Comparison of ENCODE assay signal across 8 mouse cellular contexts in genomic region chr16:90810716-90811256, GRCm38 (mm10). TPM values are rescaled to one million over a fixed set of nuclear protein-coding genes. Genes with fewer than 3 reads are reported as not detected.
DNase-seq lines count a peak whose midpoint lies in the region; ATAC-seq and TF ChIP-seq lines count a peak whose summit lies in the region.

No protein-coding gene starts in this region.

- peaks cover 16% of the 10 kb centered on the region for H3K4me1 ChIP-seq in kidney, embryonic 16.5 days (ENCODE audit: insufficient read depth, low read length)
- peaks cover 1% of the 10 kb centered on the region; the same call in 1 of the 2 replicates for H3K4me1 ChIP-seq in cortical plate, adult 2 months (ENCODE audit: control insufficient read depth, insufficient read depth, low read length)
- H3K4me1 ChIP-seq in hindbrain, embryonic 13.5 days (replicated peaks), result peaks cover 23% of the 10 kb centered on the region
- peaks cover 20% of the 10 kb centered on the region for H3K4me1 ChIP-seq in midbrain, embryonic 13.5 days (replicated peaks)

- H3K9ac ChIP-seq in kidney, embryonic 16.5 days (replicated peaks; ENCODE audit: low read length), result peak overlapping the region; percentile 59
- H3K9ac ChIP-seq in hindbrain, embryonic 13.5 days, result peak overlapping the region; percentile 72
- H3K9ac ChIP-seq in midbrain, embryonic 13.5 days (replicated peaks), result peak overlapping the region; percentile 50

- TF ChIP-seq POLR2A in cortical plate, adult 2 months (IDR thresholded peaks at IDR 0.05; ENCODE audit: extremely low read depth, insufficient read depth, low read length), result no peak

- H3K36me3 ChIP-seq in kidney, embryonic 16.5 days (ENCODE audit: insufficient read depth, low read length), result no peaks in the 10 kb centered on the region
- no peaks in the 10 kb centered on the region; the same call in 1 of the 2 replicates for H3K36me3 ChIP-seq in hindbrain, embryonic 13.5 days
- no peaks in the 10 kb centered on the region for H3K36me3 ChIP-seq in midbrain, embryonic 13.5 days

- peak; percentile 35 for ATAC-seq in kidney, embryonic 16.5 days (ENCODE audit: low FRiP score, low TSS enrichment)
- peak; percentile 57 for ATAC-seq in hindbrain, embryonic 13.5 days (ENCODE audit: low FRiP score)
- ATAC-seq in midbrain, embryonic 13.5 days, result peak; percentile 66

- TF ChIP-seq CTCF in cortical plate, adult 2 months (IDR thresholded peaks at IDR 0.05; ENCODE audit: extremely low read depth, insufficient read depth, low read length), result no peak

- H3K9me3 ChIP-seq in kidney, embryonic 16.5 days (ENCODE audit: low read length), result no peaks in the 10 kb centered on the region
- H3K9me3 ChIP-seq in hindbrain, embryonic 13.5 days, result no peaks in the 10 kb centered on the region
- H3K9me3 ChIP-seq in midbrain, embryonic 13.5 days, result no peaks in the 10 kb centered on the region

- 44% methylated on average over 11 of the region's 11 CpGs for WGBS in kidney, embryonic 16.5 days
- WGBS in hindbrain, embryonic 13.5 days, result 49% methylated on average over 11 of the region's 11 CpGs
- 48% methylated on average over 11 of the region's 11 CpGs for WGBS in midbrain, embryonic 13.5 days

- peak overlapping the region; percentile 72 for H3K4me2 ChIP-seq in kidney, embryonic 16.5 days (replicated peaks; ENCODE audit: low read depth, low read length)
- H3K4me2 ChIP-seq in hindbrain, embryonic 13.5 days, result peak overlapping the region; percentile 67
- H3K4me2 ChIP-seq in midbrain, embryonic 13.5 days (replicated peaks), result peak overlapping the region; percentile 73

- H3K27me3 ChIP-seq in kidney, embryonic 16.5 days (ENCODE audit: insufficient read depth, low read length), result no peaks in the 10 kb centered on the region
- H3K27me3 ChIP-seq in hindbrain, embryonic 13.5 days, result no peaks in the 10 kb centered on the region
- no peaks in the 10 kb centered on the region for H3K27me3 ChIP-seq in midbrain, embryonic 13.5 days

- peak overlapping the region; percentile 68; the same call in 1 of the 2 replicates for H3K27ac ChIP-seq in kidney, embryonic 16.5 days (ENCODE audit: low read length)
- no peak overlapping the region for H3K27ac ChIP-seq in cortical plate, adult 2 months (ENCODE audit: insufficient read depth, low read length)
- peak overlapping the region; percentile 80 for H3K27ac ChIP-seq in hindbrain, embryonic 13.5 days
- peak overlapping the region; percentile 62; the same call in 1 of the 2 replicates for H3K27ac ChIP-seq in midbrain, embryonic 13.5 days

- no peak for DNase-seq in kidney, postnatal 36 days
- no peak for DNase-seq in natural killer cell, adult 2 months (ENCODE audit: low spot score in 2 of 2)
- DNase-seq in urinary bladder, adult 2 months (ENCODE audit: low spot score), result no peak
- no peak for DNase-seq in cerebellum, adult 11 months

- H3K4me3 ChIP-seq in kidney, embryonic 16.5 days (ENCODE audit: low read length), result peak overlapping the region; percentile 97
- peak overlapping the region; percentile 59 for H3K4me3 ChIP-seq in cortical plate, adult 2 months (ENCODE audit: insufficient read depth, low read length)
- peak overlapping the region; percentile 79 for H3K4me3 ChIP-seq in hindbrain, embryonic 13.5 days
- H3K4me3 ChIP-seq in midbrain, embryonic 13.5 days (replicated peaks), result peak overlapping the region; percentile 59

RNA-seq across cellular contexts. Expression of gene Urb1, which starts 0.6 kb away (rescaled TPM):
- 8.5 and 9.6 TPM in 2 replicates for polyA plus RNA-seq in kidney, embryonic 16.5 days (2015; fragmentation: Nextera tagmentation; extraction: Ambion mirVana)
- polyA plus RNA-seq in cortical plate, adult 2 months (2012; rRNA removed), result 6.8 and 6.9 TPM in 2 replicates
- 8.1 and 9.6 TPM in 2 replicates for polyA plus RNA-seq in hindbrain, embryonic 13.5 days (2015; fragmentation: Nextera tagmentation; extraction: Ambion mirVana)
- polyA plus RNA-seq in midbrain, embryonic 13.5 days (2015; fragmentation: Nextera tagmentation; extraction: Ambion mirVana), result 8.7 and 9.8 TPM in 2 replicates
- 4.2 and 5.0 TPM in 2 replicates for polyA plus RNA-seq in urinary bladder, adult 2 months (2012; rRNA removed)

RNA-seq across cellular contexts. Expression of gene Eva1c, which starts 15.7 kb away (rescaled TPM):
- 0.64 and 0.82 TPM in 2 replicates for polyA plus RNA-seq in kidney, embryonic 16.5 days (2015; fragmentation: Nextera tagmentation; extraction: Ambion mirVana)
- 2.2 and 3.1 TPM in 2 replicates for polyA plus RNA-seq in cortical plate, adult 2 months (2012; rRNA removed)
- polyA plus RNA-seq in hindbrain, embryonic 13.5 days (2015; fragmentation: Nextera tagmentation; extraction: Ambion mirVana), result 2.5 and 3.2 TPM in 2 replicates
- polyA plus RNA-seq in midbrain, embryonic 13.5 days (2015; fragmentation: Nextera tagmentation; extraction: Ambion mirVana), result 1.7 and 2.6 TPM in 2 replicates
- 12.0 and 14.6 TPM in 2 replicates for polyA plus RNA-seq in urinary bladder, adult 2 months (2012; rRNA removed)
